Mouse (Mus musculus) left cerebral cortex, postnatal 36 days (tissue): Measurements from ENCODE around the gene Fam71e1. TPM values are rescaled to one million over a fixed set of nuclear protein-coding genes. Genes with fewer than 3 reads are reported as not detected.

Experiments used
- DNase-seq, 2 experiments: peaks; one replicate each; pipeline ENCODE4 v3.0.0; 2021 to 2022; ENCODE audit warnings: low spot score in 2 of 2, mixed read lengths in 1 of 2
- intact Hi-C: fragments of 180-260 bp; cut with DNase I; formaldehyde crosslinking; loops from one replicate; pipeline ENCODE4 v1.15.1; 2025
- total RNA-seq, 2 experiments: library from RNA; stranded (reverse); gene quantifications; 2 replicates each; pipeline ENCODE4 v1.2.3; 2021

Gene Fam71e1
- total RNA-seq, 2 experiments from 2014 or later, result 18.9 to 20.2 TPM

DNA sequence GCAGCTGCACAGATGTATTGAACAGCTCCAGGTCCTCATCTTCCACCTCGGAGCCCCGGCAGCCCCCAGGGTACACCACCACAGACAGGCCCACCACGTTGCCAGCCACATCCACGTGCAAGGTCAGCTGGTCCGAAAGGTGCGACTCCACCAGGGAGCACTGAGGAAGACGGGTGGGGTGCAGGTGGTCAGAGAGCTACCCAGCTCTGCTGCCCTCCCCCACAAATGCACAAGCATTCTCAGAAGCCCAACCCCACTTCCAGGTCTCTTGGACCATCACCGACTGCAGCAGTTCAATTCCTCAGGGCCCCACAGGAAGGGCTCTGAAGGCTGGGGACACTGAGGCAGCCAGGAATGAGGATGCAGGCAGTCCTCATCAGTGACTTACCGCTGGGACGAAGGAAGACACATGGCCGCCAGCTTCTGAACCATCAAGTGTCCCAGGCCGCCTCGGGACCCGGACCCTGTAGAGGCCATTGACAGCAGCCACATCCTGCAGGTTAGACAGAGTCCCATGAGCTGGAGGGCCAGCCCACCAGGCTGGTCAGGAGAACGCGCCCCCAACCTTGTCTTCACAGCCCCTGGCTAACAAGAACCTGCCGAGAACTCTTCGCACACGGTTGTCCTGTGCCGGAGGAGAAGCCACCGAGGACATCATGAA lies 4.1 kb upstream of the Fam71e1 start:
- intact Hi-C loops, result no loop called here
- DNase-seq, result no peak

- intact Hi-C loops, result no loop called here
- DNase-seq, result no peak
Measured at GRCm38 (mm10) chr7:44494681-44495080, 1.7 kb upstream of the Fam71e1 start.

- intact Hi-C loops, result no loop called here
- DNase-seq, result no peak
Measured at GRCm38 (mm10) chr7:44495086-44495485, 1.3 kb upstream of the Fam71e1 start.

DNA sequence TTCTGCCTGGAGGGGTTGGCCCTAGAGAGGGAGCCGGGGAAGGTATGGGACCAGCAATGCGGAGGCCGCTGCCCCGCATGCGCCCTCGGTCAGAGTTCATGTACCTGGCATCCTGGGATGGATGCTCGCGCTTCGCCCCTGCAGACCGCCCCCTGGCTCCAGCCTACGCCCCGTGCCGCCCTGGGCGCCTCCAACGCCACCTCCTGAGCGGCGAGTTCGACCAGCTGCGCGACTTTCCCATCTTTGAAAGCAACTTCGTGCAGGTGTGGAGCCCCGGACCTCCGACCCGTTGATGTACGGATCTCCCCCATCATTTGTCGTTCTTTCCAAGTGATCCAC lies 359 bp downstream of the Fam71e1 start:
- intact Hi-C loops, result no loop called here
- no peak for DNase-seq

- intact Hi-C loops, result no loop called here
- DNase-seq, result no peak
Measured at GRCm38 (mm10) chr7:44497361-44498055, 1.1 kb downstream of the Fam71e1 start.

DNA sequence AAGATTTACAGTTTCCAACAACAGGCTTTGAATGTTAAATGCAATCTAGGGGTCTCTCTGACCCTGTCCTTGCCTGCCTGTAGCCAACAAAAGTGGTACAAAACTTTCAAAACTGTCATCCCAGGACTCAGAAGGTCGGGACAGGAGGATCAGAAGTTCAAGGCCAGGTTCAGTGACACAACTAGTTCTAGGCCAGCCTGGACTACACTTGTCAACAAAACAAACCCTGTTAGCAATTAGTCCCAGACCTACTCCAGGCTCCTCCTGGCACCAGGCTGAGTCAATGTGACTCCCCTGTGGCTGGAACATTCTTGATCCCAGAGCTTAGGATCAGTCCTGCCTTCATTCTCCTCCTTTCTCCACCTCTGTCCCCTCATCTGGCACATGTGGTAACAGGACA lies 2.5 kb downstream of the Fam71e1 start:
- intact Hi-C loops, result no loop called here
- no peak for DNase-seq

GRCm38 (mm10) chr7:44500046-44500445 lies 3.7 kb downstream of the Fam71e1 start:
- DNase-seq, result no peak
- intact Hi-C loops, result loop anchor here (2.0 kb wide), 1 partner anchor 51 kb away; no protein-coding TSS in a partner anchor

DNA sequence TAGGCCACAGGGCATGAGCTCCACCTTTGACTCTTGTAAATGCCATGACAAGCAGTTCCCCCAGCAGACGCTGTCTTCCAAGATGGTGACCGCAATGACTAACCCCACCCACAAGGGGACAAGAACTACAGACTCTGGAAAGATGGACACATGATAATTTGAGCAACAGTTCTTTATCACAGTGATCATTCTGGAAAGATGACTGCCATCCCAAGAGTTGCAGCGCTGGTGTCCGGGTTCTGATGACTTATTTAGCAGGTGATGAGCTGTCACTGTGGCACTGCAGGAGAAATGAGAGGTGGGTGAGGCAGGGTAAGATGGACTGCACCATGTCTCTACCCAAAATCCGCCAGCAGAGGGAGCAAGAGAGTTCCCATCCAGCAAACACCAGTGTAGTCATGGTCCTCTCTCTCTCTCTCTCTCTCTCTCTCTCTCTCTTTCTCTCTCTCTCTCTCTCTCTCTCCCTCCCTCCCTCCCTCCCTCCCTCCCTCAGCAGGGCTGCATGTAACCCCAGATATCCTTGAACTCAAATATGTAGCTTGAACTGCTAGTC lies 5.3 kb downstream of the Fam71e1 start:
- intact Hi-C loops, result loop anchor here (2.0 kb wide), 1 partner anchor 49 kb away; no protein-coding TSS in a partner anchor
- peak; percentile 63 to 76 for DNase-seq

- intact Hi-C loops, result no loop called here
- no peak for DNase-seq
Measured at GRCm38 (mm10) chr7:44507491-44507890, 11.1 kb downstream of the Fam71e1 start.

DNA sequence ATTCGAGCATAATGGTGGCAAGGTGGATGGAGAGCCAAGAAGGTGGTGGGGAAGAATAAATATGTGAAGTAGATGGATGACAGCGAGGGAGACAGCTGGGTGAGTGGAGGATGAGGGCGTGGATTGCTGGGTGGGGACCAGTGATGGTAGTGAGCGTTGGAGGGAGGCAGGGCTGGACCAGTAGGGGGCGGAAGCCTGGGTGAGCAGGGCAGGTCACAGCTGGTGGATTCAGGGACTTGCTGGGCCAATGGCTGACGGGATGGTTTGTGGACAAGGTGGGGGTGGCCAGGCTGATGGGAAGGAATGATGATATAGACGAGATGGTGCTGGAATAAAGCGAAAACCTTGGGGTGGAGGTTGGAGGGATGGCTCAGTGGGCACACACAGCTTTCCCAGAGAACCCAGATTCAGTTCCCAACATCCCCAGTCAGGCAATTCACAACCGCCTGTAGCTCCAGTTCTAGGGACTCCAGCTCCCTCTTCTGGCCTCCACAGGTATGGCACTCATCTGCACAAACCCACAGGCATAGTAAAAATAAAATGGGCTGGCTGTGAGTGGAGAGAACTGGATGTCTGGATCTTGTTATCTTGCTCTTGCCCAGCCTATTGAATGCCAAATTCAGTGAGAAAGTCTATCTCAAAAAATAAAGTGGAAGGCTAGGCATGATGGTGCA lies 23.0 kb downstream of the Fam71e1 start:
- no peak for DNase-seq
- intact Hi-C loops, result no loop called here

DNA sequence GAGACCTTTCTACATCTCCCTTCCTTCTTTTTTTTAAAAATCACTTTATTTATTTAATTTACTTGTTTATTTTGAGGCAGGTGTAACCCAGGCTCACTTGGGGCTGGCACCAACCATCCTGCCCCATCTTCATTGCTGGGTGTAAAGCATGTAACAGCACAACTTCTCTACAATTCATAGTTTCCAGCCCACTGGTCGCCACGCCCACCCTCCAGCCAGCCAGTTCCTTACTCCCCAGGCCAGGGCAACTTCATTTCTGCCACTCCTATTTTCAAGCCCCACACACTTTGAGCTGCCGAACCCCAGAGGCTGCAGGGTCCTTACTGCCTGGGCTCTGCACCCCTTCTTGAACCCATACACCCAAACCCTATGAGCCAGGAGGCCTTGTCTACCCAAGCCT lies 24.6 kb downstream of the Fam71e1 start:
- no peak for DNase-seq
- intact Hi-C loops, result loop anchor here (5.0 kb wide), 1 partner anchor 131 kb away; no protein-coding TSS in a partner anchor

GRCm38 (mm10) chr7:44521710-44522109 lies 25.3 kb downstream of the Fam71e1 start:
- DNase-seq, result no peak
- intact Hi-C loops, result loop anchor here (5.0 kb wide), 1 partner anchor 131 kb away; no protein-coding TSS in a partner anchor

DNA sequence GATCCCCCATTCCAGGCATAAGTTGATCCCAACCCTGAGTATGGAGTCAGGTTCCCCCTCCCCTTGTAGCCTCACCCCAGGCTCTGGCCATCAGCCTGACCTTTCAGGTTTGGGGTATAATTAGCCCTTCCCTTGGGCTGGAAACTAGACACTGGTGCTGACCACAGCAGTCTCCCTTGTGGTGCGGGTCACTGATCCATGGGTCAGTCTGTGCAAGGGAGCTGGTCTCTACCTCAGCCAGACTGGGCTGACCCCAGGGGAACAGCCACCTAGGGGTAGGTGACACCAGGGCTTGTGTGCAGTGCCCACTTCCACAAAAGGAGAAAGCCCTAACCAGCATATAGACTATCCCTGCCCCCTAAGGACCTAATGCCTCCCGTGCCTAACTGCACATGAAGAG lies 26.7 kb downstream of the Fam71e1 start:
- DNase-seq, result no peak
- intact Hi-C loops, result loop anchor here (5.0 kb wide), 1 partner anchor 129 kb away; no protein-coding TSS in a partner anchor

DNA sequence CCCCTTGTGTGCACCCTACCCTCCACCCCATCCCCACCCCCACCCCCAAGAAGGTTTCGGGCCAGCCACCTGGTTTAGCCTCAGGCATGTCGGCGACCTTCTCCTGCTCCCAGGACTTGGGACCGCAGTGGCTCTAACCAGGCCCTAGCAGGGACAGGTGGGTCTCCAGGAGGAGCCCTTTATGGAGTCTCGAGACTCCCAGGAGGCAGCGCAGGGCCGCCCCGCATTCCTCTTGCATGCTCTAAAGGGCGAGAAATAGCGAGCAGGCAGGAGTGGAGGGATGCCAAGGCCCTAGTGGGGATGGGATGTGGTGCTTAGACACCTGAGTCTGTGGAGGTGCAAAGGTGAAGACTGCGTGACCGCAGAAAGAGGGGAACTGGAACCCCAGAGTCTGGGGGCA lies 28.1 kb downstream of the Fam71e1 start, which contains the start of gene Mybpc2:
TSS of gene Mybpc2 (minus strand) at position 155 of the 400 bp plus-strand sequence.
- intact Hi-C loops, result loop anchor here (5.0 kb wide), 1 partner anchor 128 kb away; no protein-coding TSS in a partner anchor
- DNase-seq, result no peak

DNA sequence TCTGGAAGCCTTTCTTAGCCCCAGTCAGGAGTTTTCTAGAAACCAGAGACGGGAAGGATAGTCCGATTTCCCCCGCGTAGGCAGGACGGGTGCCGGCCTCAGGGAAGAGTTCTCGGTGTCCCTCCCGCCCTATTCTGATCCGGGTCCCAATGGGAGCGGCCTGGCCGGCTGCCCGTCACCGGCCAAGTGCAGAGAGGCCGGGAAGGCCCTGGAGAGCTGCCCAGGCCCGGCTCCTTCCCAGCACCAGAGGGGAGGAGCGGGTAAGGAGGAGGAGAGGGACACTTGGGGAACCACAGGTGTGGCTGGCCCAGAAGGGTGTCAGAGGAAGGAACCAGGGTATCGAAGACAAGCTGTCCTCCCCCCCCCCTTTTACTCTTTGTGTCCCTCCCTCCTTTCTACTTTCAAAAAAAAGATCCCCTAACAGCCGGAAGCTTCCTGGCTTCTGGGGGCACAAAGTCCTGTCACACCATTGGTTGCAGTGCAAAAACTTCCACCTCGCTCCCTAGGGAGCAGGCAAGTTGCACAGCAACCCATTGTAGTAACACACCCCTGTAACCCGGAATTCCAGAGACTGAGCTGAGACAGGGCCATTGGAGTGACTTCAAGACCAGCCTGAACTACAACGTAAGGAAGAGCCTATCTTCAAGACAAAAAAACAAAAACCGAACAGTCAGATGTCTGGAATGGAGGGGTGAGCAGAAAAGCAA lies 28.9 kb downstream of the Fam71e1 start:
- intact Hi-C loops, result no loop called here

GRCm38 (mm10) chr7:44526414-44527154 lies 30.2 kb downstream of the Fam71e1 start:
- intact Hi-C loops, result no loop called here
- DNase-seq, result no peak

More for the DNA sequence above, 28.9 kb downstream of the Fam71e1 start:
- peak; percentile 43 to 44 for DNase-seq

- intact Hi-C loops, result no loop called here
- DNase-seq, result peak; percentile 74
Measured at GRCm38 (mm10) chr7:44527483-44528398, 31.4 kb downstream of the Fam71e1 start.

GRCm38 (mm10) chr7:44529518-44529917 lies 33.1 kb downstream of the Fam71e1 start:
- intact Hi-C loops, result no loop called here
- DNase-seq, result no peak
